Mouse (Mus musculus): ENCODE data around the gene Rpl13a. TPM values are rescaled to one million over a fixed set of nuclear protein-coding genes. Genes with fewer than 3 reads are reported as not detected.

The Rpl13a gene
- polyA plus RNA-seq, 1 experiment: 1,193 TPM

DNA sequence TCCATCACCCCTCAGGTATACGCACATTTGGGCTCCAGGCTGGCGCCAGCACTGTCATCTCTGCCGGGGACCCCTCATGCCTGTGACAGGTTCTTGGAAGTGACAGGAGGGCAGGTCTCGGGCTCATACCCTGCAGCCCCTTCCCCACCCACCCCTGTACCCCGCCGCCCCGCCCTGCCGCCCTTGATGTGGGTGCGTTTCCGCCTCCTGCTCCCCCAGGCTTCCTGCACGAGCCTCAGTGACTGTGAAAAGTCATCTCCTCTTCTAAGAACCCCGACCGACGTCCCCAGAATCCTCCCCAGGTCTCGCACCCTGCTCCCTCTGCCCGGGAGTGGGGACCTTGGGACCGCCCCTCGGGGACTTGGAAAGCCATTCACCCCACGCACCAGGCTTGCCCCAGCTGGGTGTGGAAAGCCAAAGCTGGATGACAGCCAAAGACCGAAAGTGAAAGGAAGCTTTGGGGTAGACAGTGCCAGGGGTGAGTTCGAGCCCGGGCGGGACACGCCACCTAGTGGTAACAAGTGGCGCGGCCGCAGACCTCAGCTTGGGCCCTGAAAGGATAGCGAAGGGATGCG, 7.5 kb upstream of the Rpl13a start, which contains the start of the genes Gm45713 and Flt3l:
TSS of gene Gm45713 (minus strand) at position 239 of the 575 bp plus-strand sequence.
TSS of gene Flt3l (minus strand) at position 440 of the 575 bp plus-strand sequence.
- H3K27ac ChIP-seq (ENCODE audit: insufficient read depth, low read depth, low read length): peak within 1 kb of the TSS; percentile 70
- no peaks in the 10 kb centered on the region for H3K27me3 ChIP-seq (ENCODE audit: control insufficient read depth, insufficient read depth, low read length)
- H3K4me1 ChIP-seq (ENCODE audit: control insufficient read depth, insufficient read depth, insufficient read length, low read length): 0 out of 2 replicates have a peak, but pooled peaks cover 4% of the 10 kb centered on the region
- WGBS: 2% methylated on average over 29 of the region's 29 CpGs
- TF ChIP-seq POLR2A (IDR thresholded peaks at IDR 0.05; ENCODE audit: low read depth, low read length): peak; percentile 40; the same call in 1 of the 2 replicates
- TF ChIP-seq CTCF (IDR thresholded peaks at IDR 0.05; ENCODE audit: extremely low read depth, insufficient read length, insufficient replicate concordance, low read depth, low read length): peak; percentile 95
- peak within 1 kb of the TSS; percentile 81 for H3K4me3 ChIP-seq (ENCODE audit: low read depth, low read length)
- no peaks in the 10 kb centered on the region for H3K36me3 ChIP-seq (ENCODE audit: control insufficient read depth, insufficient read depth, low read length)

DNA sequence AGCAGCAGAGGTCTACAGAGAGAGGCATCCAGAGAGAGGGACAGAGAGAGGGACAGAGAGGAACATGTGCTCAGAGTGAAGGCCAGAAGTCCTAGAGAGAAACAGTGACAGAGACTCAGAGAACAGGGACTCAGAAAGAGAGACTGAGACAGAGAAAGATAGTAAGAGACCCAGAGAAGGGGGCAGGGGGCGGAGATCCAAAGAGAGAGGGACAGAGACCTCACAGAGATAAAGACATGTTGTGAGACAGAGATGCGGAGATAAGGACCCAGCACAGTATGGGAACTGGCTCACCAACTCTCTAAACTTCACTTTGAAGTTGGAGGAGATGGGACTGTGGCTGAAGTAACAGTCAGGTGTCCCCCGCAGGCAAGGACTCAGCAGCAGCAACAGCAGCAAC, 6.8 kb upstream of the Rpl13a start:
- Histone ChIP-seq H3K36me3 (ENCODE audit: control insufficient read depth, insufficient read depth, low read length) (no peaks in the 10 kb centered on the region), H3K4me3 (ENCODE audit: low read depth, low read length) (peak overlapping the region; percentile 81), H3K27ac (ENCODE audit: insufficient read depth, low read depth, low read length) (peak overlapping the region; percentile 17; the same call in 1 of the 2 replicates), H3K4me1 (ENCODE audit: control insufficient read depth, insufficient read depth, insufficient read length, low read length) (0 out of 2 replicates have a peak, but pooled peaks cover 4% of the 10 kb centered on the region), H3K27me3 (ENCODE audit: control insufficient read depth, insufficient read depth, low read length) (no peaks in the 10 kb centered on the region)
- TF ChIP-seq POLR2A (IDR thresholded peaks at IDR 0.05; ENCODE audit: low read depth, low read length) (no peak), CTCF (IDR thresholded peaks at IDR 0.05; ENCODE audit: extremely low read depth, insufficient read length, insufficient replicate concordance, low read depth, low read length) (no peak)
- WGBS: 81% methylated on average over 3 of the region's 3 CpGs

DNA sequence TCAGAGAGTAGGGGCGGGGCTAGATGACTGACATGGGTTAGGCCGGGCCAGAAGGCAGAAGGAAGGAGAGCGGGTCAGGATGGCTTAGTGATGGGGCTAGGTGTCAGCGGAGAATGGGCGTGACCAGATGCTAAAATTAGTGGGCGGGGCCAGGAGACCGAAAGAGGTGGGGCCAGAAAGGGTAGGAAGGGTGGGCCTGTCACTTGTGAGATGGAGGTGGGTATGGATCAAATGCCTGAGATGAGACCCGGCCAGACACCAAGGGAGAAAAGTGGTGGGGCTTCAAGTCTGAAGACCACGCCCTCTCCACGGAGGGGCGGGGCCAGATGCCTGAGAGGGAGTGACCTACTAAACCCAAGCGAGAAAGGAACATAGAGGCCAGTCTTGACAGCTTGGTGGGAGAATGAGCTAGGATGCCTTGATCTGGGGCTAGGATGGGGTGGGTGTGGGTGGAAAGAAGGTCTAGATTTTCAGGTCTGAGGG, 6.0 kb upstream of the Rpl13a start:
- Histone ChIP-seq H3K27ac (ENCODE audit: insufficient read depth, low read depth, low read length) (no peak overlapping the region), H3K4me1 (ENCODE audit: control insufficient read depth, insufficient read depth, insufficient read length, low read length) (0 out of 2 replicates have a peak, but pooled peaks cover 4% of the 10 kb centered on the region), H3K4me3 (ENCODE audit: low read depth, low read length) (peak overlapping the region; percentile 12), H3K36me3 (ENCODE audit: control insufficient read depth, insufficient read depth, low read length) (no peaks in the 10 kb centered on the region), H3K27me3 (ENCODE audit: control insufficient read depth, insufficient read depth, low read length) (no peaks in the 10 kb centered on the region)
- WGBS: 29% methylated on average over 12 of the region's 12 CpGs
- TF ChIP-seq POLR2A (IDR thresholded peaks at IDR 0.05; ENCODE audit: low read depth, low read length) (0 out of 2 replicates have a peak, but pooled peaks have one; percentile 34), CTCF (IDR thresholded peaks at IDR 0.05; ENCODE audit: extremely low read depth, insufficient read length, insufficient replicate concordance, low read depth, low read length) (no peak)

GRCm38 (mm10) chr7:45133446-45134159, 5.0 kb upstream of the Rpl13a start:
- Histone ChIP-seq H3K4me1 (ENCODE audit: control insufficient read depth, insufficient read depth, insufficient read length, low read length) (0 out of 2 replicates have a peak, but pooled peaks cover 4% of the 10 kb centered on the region), H3K4me3 (ENCODE audit: low read depth, low read length) (no peak overlapping the region), H3K36me3 (ENCODE audit: control insufficient read depth, insufficient read depth, low read length) (no peaks in the 10 kb centered on the region), H3K27ac (ENCODE audit: insufficient read depth, low read depth, low read length) (no peak overlapping the region), H3K27me3 (ENCODE audit: control insufficient read depth, insufficient read depth, low read length) (no peaks in the 10 kb centered on the region)
- 87% methylated on average over 8 of the region's 8 CpGs for WGBS
- TF ChIP-seq CTCF (IDR thresholded peaks at IDR 0.05; ENCODE audit: extremely low read depth, insufficient read length, insufficient replicate concordance, low read depth, low read length) (peak; percentile 28; the same call in 1 of the 2 replicates), POLR2A (IDR thresholded peaks at IDR 0.05; ENCODE audit: low read depth, low read length) (no peak)

GRCm38 (mm10) chr7:45131850-45132249, 3.3 kb upstream of the Rpl13a start:
- Histone ChIP-seq H3K4me1 (ENCODE audit: control insufficient read depth, insufficient read depth, insufficient read length, low read length) (0 out of 2 replicates have a peak, but pooled peaks cover 4% of the 10 kb centered on the region), H3K36me3 (ENCODE audit: control insufficient read depth, insufficient read depth, low read length) (peaks cover 5% of the 10 kb centered on the region), H3K27me3 (ENCODE audit: control insufficient read depth, insufficient read depth, low read length) (no peaks in the 10 kb centered on the region), H3K27ac (ENCODE audit: insufficient read depth, low read depth, low read length) (no peak overlapping the region), H3K4me3 (ENCODE audit: low read depth, low read length) (no peak overlapping the region)
- WGBS: 92% methylated on average over 11 of the region's 11 CpGs
- TF ChIP-seq CTCF (IDR thresholded peaks at IDR 0.05; ENCODE audit: extremely low read depth, insufficient read length, insufficient replicate concordance, low read depth, low read length) (no peak), POLR2A (IDR thresholded peaks at IDR 0.05; ENCODE audit: low read depth, low read length) (no peak)

DNA sequence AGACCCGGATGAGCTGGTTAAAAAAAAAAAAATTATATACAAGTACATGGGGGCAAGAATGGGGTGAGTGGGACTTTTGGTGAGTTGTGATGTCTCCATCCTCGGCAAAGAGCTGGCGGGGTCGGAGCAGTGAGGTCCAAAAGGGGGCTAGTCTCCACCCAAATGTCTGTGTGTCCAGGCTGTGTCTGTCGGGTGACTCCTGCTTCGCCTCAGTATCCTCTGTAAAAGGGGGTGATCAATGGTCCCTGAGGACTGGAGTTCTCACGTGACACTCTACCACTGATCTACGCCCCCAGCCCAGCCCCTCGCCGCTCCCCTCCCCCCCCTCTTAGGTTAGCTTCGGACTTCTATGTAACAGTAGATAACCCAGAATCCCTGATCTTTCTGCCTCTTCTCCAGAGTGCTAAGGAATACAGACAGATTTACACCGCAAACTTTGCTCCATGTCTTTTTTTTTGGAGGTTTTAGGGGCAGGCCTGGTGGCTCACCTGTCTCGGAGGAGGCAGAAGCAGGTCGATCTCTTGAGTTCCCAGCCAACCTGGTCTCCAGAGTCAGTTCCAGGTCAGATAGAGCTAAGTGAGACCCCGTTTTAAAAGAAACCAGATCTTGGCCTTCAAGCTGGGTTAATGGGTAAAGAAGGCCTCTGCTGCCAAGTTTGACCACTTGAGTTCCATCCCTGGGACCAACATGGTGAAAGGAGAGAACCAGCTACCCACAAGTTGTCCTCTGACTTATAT, 1.4 kb upstream of the Rpl13a start:
- H3K4me3 ChIP-seq (ENCODE audit: low read depth, low read length): no peak overlapping the region
- no peaks in the 10 kb centered on the region; the same call in 1 of the 2 replicates for H3K4me1 ChIP-seq (ENCODE audit: control insufficient read depth, insufficient read depth, insufficient read length, low read length)
- WGBS: 74% methylated on average over 15 of the region's 15 CpGs
- 0 out of 2 replicates have a peak overlapping the region, but pooled peaks have one; percentile 74 for H3K27ac ChIP-seq (ENCODE audit: insufficient read depth, low read depth, low read length)
- no peak for TF ChIP-seq CTCF (IDR thresholded peaks at IDR 0.05; ENCODE audit: extremely low read depth, insufficient read length, insufficient replicate concordance, low read depth, low read length)
- no peak for TF ChIP-seq POLR2A (IDR thresholded peaks at IDR 0.05; ENCODE audit: low read depth, low read length)
- H3K27me3 ChIP-seq (ENCODE audit: control insufficient read depth, insufficient read depth, low read length): no peaks in the 10 kb centered on the region
- peaks cover 23% of the 10 kb centered on the region for H3K36me3 ChIP-seq (ENCODE audit: control insufficient read depth, insufficient read depth, low read length)
